Mouse (Mus musculus): ENCODE results near the gene Stard10. TPM values are rescaled to one million over a fixed set of nuclear protein-coding genes. Genes with fewer than 3 reads are reported as not detected.

The Stard10 gene
- polyA plus RNA-seq, 1 experiment from 2014 or later = 6.2 TPM

DNA sequence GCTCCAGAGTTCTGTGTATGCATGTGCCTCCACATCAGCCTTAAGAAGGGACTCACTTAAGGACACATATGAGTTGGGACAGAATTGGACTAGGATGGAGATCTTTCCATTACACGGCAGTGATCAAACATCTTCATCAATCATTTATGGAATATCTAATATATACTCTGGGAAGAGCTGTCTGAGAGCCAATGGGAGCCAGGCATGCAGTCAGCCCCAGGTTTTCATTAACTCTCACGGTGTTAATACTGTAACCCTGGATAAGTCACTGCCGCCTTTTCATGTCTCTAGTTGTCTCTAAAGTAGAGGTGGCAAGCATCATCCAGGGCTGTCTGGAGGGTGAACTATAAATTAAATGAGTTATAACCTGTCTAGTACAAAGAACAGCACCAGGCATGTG lies 3.9 kb upstream of the Stard10 start:
- Histone ChIP-seq H3K4me3 (replicated peaks; ENCODE audit: low read length) (no peak overlapping the region), H3K4me1 (replicated peaks; ENCODE audit: control insufficient read depth, insufficient read depth, low read length) (no peaks in the 10 kb centered on the region; the same call in 1 of the 2 replicates), H3K27ac (ENCODE audit: low read length) (no peak overlapping the region), H3K9me3 (ENCODE audit: control insufficient read depth, low read length) (no peaks in the 10 kb centered on the region), H3K36me3 (ENCODE audit: control insufficient read depth, insufficient read depth) (no peaks in the 10 kb centered on the region), H3K27me3 (replicated peaks; ENCODE audit: control insufficient read depth, insufficient read depth, low read length) (no peaks in the 10 kb centered on the region), H3K4me2 (ENCODE audit: low read length) (no peak overlapping the region), H3K9ac (replicated peaks; ENCODE audit: low read depth, low read length) (no peak overlapping the region)
- no peak for ATAC-seq
- WGBS = 89% methylated on average over 3 of the region's 3 CpGs

DNA sequence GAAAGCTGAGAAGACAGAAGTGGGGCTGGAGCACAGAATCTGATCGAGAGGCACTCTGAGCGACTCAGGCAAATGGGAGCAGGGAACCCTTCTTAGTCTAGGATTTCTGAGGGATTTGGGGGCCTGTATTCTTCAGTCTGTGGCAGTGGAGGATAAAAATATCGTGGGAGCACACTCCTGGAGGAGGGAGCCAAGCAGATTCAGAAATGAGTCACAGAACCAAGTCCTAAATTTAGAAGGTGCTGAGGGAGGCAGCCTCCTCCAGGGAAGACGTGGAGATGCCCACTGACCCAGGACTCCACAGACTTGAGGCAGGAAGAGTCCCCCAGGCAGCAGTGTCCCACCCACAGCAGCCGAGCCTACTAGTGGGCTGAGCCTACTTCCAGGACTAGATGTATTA lies 2.5 kb upstream of the Stard10 start:
- ATAC-seq = no peak
- no peaks in the 10 kb centered on the region; the same call in 1 of the 2 replicates for H3K4me1 ChIP-seq (replicated peaks; ENCODE audit: control insufficient read depth, insufficient read depth, low read length)
- no peak overlapping the region for H3K4me3 ChIP-seq (replicated peaks; ENCODE audit: low read length)
- H3K27me3 ChIP-seq (replicated peaks; ENCODE audit: control insufficient read depth, insufficient read depth, low read length) = no peaks in the 10 kb centered on the region
- WGBS = 81% methylated on average over 5 of the region's 5 CpGs
- H3K9ac ChIP-seq (replicated peaks; ENCODE audit: low read depth, low read length) = no peak overlapping the region
- H3K4me2 ChIP-seq (ENCODE audit: low read length) = no peak overlapping the region
- H3K36me3 ChIP-seq (ENCODE audit: control insufficient read depth, insufficient read depth) = no peaks in the 10 kb centered on the region
- H3K9me3 ChIP-seq (ENCODE audit: control insufficient read depth, low read length) = no peaks in the 10 kb centered on the region
- H3K27ac ChIP-seq (ENCODE audit: low read length) = no peak overlapping the region

DNA sequence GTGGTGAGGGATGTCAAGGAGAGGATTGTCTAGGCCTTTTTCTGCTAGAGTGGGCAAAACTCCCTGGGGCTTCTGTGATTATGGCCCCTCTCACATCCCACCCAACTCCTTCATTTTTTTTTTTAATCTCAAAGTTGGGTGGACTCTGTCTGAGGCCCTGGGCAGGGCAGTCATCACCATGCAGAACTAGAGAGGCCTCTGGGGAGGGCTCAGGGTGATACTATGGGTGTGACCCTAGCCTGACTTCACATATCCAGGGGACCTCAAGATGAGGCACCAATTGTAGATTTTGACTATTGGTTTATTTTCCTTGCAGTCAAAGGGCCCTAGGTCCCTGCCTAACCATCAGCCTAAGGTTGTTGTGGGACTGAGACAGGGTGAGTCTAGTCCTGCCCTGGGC lies 1.2 kb upstream of the Stard10 start:
- ATAC-seq = no peak
- no peaks in the 10 kb centered on the region for H3K9me3 ChIP-seq (ENCODE audit: control insufficient read depth, low read length)

DNA sequence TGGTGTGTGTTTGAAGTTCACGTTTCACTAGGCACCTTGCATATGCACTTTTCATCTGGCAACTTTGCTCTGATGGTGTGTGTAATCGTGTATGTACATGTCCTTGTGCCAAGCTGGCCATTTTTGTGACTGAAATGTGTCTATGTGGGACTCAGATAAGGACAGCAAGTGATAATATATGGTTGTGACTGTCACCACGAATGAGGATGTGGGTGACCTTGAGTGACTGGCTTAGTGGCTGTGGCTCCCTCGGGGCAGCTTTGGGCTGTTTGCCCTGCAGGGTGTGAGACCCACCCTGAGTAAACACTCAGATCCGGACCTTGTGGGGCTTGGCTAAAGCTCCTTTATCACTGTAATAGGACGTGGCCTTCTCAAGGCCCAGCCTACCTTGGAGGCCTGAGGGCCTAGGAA lies 290 bp upstream of the Stard10 start:
- Histone ChIP-seq H3K4me1 (replicated peaks; ENCODE audit: control insufficient read depth, insufficient read depth, low read length) (peaks cover 9% of the 10 kb centered on the region), H3K27ac (ENCODE audit: low read length) (no peak overlapping the region), H3K4me3 (replicated peaks; ENCODE audit: low read length) (no peak overlapping the region), H3K9me3 (ENCODE audit: control insufficient read depth, low read length) (no peaks in the 10 kb centered on the region), H3K36me3 (ENCODE audit: control insufficient read depth, insufficient read depth) (no peaks in the 10 kb centered on the region), H3K27me3 (replicated peaks; ENCODE audit: control insufficient read depth, insufficient read depth, low read length) (no peaks in the 10 kb centered on the region), H3K9ac (replicated peaks; ENCODE audit: low read depth, low read length) (no peak overlapping the region), H3K4me2 (ENCODE audit: low read length) (no peak overlapping the region)
- WGBS = 80% methylated on average over 6 of the region's 6 CpGs
- ATAC-seq = no peak

More for the DNA sequence above, 1.2 kb upstream of the Stard10 start:
- Histone ChIP-seq H3K27me3 (replicated peaks; ENCODE audit: control insufficient read depth, insufficient read depth, low read length) (no peaks in the 10 kb centered on the region), H3K27ac (ENCODE audit: low read length) (no peak overlapping the region), H3K36me3 (ENCODE audit: control insufficient read depth, insufficient read depth) (no peaks in the 10 kb centered on the region), H3K4me3 (replicated peaks; ENCODE audit: low read length) (no peak overlapping the region), H3K4me2 (ENCODE audit: low read length) (no peak overlapping the region), H3K9ac (replicated peaks; ENCODE audit: low read depth, low read length) (no peak overlapping the region), H3K4me1 (replicated peaks; ENCODE audit: control insufficient read depth, insufficient read depth, low read length) (peaks cover 5% of the 10 kb centered on the region)

DNA sequence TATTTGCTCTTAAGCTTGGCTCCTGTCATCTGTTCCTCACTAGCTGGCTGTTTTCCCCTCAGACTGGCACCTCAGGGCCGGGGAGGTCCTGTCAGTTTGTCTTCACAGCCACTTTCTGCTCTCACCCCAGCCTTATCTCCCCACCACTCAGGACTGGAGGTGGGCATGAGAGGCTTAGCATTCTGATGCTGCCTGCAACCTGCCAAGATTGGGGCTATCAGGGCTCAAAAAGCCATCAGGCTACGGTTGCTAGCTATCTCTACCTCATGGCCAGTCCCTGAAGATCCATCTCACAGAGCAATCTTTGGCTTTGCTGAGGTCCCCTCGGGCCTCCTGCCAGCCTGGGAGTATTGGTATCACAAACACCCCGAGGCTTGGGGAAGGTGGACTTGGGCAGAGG lies 2.0 kb downstream of the Stard10 start:
- Histone ChIP-seq H3K9ac (replicated peaks; ENCODE audit: low read depth, low read length) (no peak overlapping the region), H3K4me3 (replicated peaks; ENCODE audit: low read length) (no peak overlapping the region)
- 61% methylated on average over 4 of the region's 4 CpGs for WGBS

DNA sequence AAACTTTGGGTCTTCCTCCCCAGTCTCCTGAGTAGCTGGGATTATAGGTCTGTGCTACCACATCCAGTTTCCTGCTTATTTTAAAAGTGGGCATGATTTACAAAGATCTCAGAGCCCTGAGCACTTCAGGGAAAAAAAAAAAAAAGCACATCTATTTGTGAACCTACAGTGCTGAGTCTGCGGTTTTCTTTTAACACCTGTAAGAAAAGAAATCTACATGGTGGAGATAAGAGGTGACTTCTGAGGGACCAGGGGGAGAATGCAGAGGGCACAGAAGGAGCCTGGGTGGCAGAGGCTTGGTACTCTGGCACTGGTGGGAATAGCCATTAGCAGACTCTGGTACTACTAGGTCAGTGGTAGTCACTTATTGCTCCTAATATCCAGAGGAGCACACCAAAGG lies 2.9 kb downstream of the Stard10 start:
- Histone ChIP-seq H3K4me2 (ENCODE audit: low read length) (no peak overlapping the region), H3K4me3 (replicated peaks; ENCODE audit: low read length) (no peak overlapping the region), H3K9me3 (ENCODE audit: control insufficient read depth, low read length) (no peaks in the 10 kb centered on the region), H3K36me3 (ENCODE audit: control insufficient read depth, insufficient read depth) (no peaks in the 10 kb centered on the region), H3K27ac (ENCODE audit: low read length) (no peak overlapping the region), H3K27me3 (replicated peaks; ENCODE audit: control insufficient read depth, insufficient read depth, low read length) (no peaks in the 10 kb centered on the region; the same call in 1 of the 2 replicates), H3K4me1 (replicated peaks; ENCODE audit: control insufficient read depth, insufficient read depth, low read length) (peaks cover 12% of the 10 kb centered on the region), H3K9ac (replicated peaks; ENCODE audit: low read depth, low read length) (no peak overlapping the region)
- WGBS = 100% methylated on average over 1 of the region's 1 CpGs
- no peak for ATAC-seq

More for the DNA sequence above, 2.0 kb downstream of the Stard10 start:
- H3K27me3 ChIP-seq (replicated peaks; ENCODE audit: control insufficient read depth, insufficient read depth, low read length) = no peaks in the 10 kb centered on the region; the same call in 1 of the 2 replicates
- no peak overlapping the region for H3K4me2 ChIP-seq (ENCODE audit: low read length)
- peaks cover 12% of the 10 kb centered on the region for H3K4me1 ChIP-seq (replicated peaks; ENCODE audit: control insufficient read depth, insufficient read depth, low read length)
- no peak for ATAC-seq
- H3K27ac ChIP-seq (ENCODE audit: low read length) = no peak overlapping the region
- no peaks in the 10 kb centered on the region for H3K9me3 ChIP-seq (ENCODE audit: control insufficient read depth, low read length)
- H3K36me3 ChIP-seq (ENCODE audit: control insufficient read depth, insufficient read depth) = no peaks in the 10 kb centered on the region

- WGBS = 6% methylated on average over 17 of the region's 37 CpGs
- ATAC-seq = peak; percentile 88
- Histone ChIP-seq H3K4me3 (replicated peaks; ENCODE audit: low read length) (peak overlapping the region; percentile 70), H3K27me3 (replicated peaks; ENCODE audit: control insufficient read depth, insufficient read depth, low read length) (no peaks in the 10 kb centered on the region; the same call in 1 of the 2 replicates), H3K4me2 (ENCODE audit: low read length) (peak overlapping the region; percentile 98), H3K27ac (ENCODE audit: low read length) (no peak overlapping the region), H3K36me3 (ENCODE audit: control insufficient read depth, insufficient read depth) (no peaks in the 10 kb centered on the region), H3K9ac (replicated peaks; ENCODE audit: low read depth, low read length) (peak overlapping the region; percentile 71), H3K9me3 (ENCODE audit: control insufficient read depth, low read length) (no peaks in the 10 kb centered on the region), H3K4me1 (replicated peaks; ENCODE audit: control insufficient read depth, insufficient read depth, low read length) (peaks cover 12% of the 10 kb centered on the region)
Observed at GRCm38 (mm10) chr7:101320399-101321217, 3.7 kb downstream of the Stard10 start.

DNA sequence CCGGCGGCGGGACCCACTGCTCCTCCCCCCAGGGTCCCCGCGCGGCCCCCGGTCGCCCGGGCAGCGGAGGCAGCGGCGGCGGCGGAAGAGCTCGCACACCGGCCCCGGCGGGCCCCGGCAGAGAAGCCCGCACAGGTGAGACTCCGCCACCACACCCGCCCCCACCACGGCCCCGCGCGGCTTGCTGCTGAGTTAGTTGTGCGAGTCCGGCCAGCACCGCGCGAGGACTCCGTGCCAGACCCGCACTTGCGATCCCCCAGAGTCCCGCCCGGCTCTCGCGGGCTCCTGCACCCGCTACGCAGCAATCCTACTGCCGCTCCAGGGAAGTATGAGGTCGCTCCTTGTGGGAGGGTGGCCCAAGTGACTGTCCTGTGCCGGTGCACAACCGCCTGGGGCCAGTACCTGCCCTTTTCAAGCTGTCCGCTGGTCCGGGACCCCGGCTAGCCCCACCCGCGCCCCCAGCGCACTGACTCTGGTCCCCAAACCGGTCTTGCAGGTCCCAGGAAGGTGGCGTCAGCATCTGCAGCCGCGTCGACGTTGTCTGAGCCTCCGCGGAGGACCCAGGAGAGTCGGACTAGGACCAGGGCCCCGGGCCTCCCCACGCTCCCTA lies 4.4 kb downstream of the Stard10 start:
- Histone ChIP-seq H3K27me3 (replicated peaks; ENCODE audit: control insufficient read depth, insufficient read depth, low read length) (no peaks in the 10 kb centered on the region; the same call in 1 of the 2 replicates), H3K36me3 (ENCODE audit: control insufficient read depth, insufficient read depth) (no peaks in the 10 kb centered on the region), H3K4me2 (ENCODE audit: low read length) (peak overlapping the region; percentile 98), H3K4me1 (replicated peaks; ENCODE audit: control insufficient read depth, insufficient read depth, low read length) (peaks cover 12% of the 10 kb centered on the region), H3K27ac (ENCODE audit: low read length) (no peak overlapping the region), H3K9me3 (ENCODE audit: control insufficient read depth, low read length) (no peaks in the 10 kb centered on the region), H3K4me3 (replicated peaks; ENCODE audit: low read length) (peak overlapping the region; percentile 70), H3K9ac (replicated peaks; ENCODE audit: low read depth, low read length) (peak overlapping the region; percentile 71)
- under 1% methylated on average over 58 of the region's 61 CpGs for WGBS
- ATAC-seq = peak; percentile 74

DNA sequence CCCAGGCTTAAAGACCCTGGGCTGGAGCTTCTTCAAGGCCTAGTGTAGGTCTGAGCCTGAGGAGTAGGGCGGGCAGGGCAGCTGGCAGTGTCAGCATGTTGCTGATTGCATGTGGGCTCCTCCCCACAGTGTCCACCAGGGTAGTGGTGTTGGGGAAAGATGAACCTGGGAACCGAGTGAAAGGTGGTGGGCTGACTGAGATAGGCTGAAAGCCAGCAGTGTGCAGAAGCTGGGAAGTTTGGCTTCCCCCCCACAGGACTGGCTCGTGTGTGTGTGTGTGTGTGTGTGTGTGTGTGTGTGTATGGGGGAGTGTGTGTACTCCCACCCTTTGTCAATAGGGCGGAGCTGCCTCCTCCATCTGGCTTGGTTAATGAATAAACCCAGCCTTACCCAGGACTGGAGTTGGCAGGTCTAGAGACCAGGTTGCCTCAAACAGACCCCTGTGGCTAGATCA lies 6.3 kb downstream of the Stard10 start:
- no peaks in the 10 kb centered on the region; the same call in 1 of the 2 replicates for H3K27me3 ChIP-seq (replicated peaks; ENCODE audit: control insufficient read depth, insufficient read depth, low read length)
- H3K36me3 ChIP-seq (ENCODE audit: control insufficient read depth, insufficient read depth) = no peaks in the 10 kb centered on the region
- no peak overlapping the region for H3K27ac ChIP-seq (ENCODE audit: low read length)
- peaks cover 12% of the 10 kb centered on the region for H3K4me1 ChIP-seq (replicated peaks; ENCODE audit: control insufficient read depth, insufficient read depth, low read length)
- ATAC-seq = no peak
- 77% methylated on average over 4 of the region's 4 CpGs for WGBS
- H3K9ac ChIP-seq (replicated peaks; ENCODE audit: low read depth, low read length) = no peak overlapping the region
- no peak overlapping the region for H3K4me2 ChIP-seq (ENCODE audit: low read length)
- no peak overlapping the region for H3K4me3 ChIP-seq (replicated peaks; ENCODE audit: low read length)
- no peaks in the 10 kb centered on the region for H3K9me3 ChIP-seq (ENCODE audit: control insufficient read depth, low read length)

Data from forebrain, embryonic 16.5 days (tissue).